Mouse (Mus musculus) ovary, postnatal 14 days (tissue): ENCODE measurements around the gene Armc8.
"Not testable (repeated sequence)": the region's sequence is repeated elsewhere in the genome, so short reads cannot be mapped to it uniquely, and the experiment has no call there.

Source experiments
- DNase-seq: peaks from one replicate; pipeline ENCODE4 v3.0.0; 2022; ENCODE audit warnings: low spot score

Armc8 gene

DNA sequence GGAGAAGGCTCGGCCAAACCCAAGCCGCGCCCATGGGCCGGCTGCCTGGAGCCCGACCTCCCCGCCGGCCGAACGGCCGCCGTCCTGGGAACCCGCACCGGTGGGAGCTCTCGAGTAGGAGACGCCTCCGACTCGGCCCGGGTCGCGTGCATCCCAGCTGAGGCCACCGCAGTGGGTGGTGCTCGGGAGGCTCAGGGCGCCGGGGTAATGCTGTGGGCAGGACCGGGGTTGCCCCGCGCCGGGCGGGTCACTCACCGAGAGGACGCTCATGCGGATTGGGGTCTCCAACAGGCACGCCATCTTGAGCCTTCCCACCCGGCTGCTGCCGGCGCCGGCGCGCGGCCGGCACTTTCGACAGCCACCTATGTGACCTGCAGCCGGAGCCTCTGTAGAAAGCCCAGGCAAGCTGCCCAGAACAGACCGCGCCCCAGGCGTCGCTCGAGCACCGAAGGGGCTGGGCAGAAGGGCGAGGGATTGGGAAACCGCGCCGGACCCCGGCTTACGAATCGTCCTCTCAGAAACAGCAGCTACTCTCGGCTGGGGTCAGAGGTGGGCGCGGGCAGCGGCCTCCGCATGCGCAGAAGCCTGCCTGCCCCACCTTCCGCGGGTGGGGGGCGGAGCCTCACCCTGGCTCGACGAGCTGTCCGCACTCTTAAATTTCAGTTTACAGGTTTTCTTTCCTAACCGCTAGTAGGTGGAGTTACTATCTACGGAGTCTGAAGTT is at the start of gene Armc8:
Gene Armc8 (minus strand): TSS at position 553 of the 724 bp plus-strand sequence.
- peak; percentile 89 for DNase-seq

DNA sequence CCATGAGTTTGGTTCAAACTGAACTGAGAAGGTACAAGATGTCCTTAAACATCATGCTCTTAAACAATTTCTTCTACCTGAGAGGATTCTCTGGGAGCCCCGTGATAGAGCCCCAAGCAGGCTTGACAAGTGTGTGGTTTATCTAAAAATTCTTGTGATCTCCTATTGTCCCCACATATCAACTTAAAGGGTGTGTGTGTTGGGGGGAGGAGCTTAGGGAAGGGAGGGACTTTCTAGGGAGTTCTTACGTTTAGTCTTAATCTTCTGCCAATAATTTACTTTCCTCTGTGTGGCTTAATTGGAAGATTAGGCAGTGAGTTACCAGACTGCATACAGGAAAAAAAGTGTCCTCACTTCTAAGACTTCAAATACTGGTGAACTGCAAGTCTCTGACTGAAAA is 43.5 kb upstream of the Armc8 start, which contains the start of gene A4gnt:
Gene A4gnt (plus strand): TSS at position 301 of the 400 bp plus-strand sequence.
- no peak for DNase-seq

GRCm38 (mm10) chr9:99603566-99603965 is 34.9 kb upstream of the Armc8 start:
- DNase-seq, result no peak

GRCm38 (mm10) chr9:99599127-99599526 is 30.4 kb upstream of the Armc8 start:
- not testable (repeated sequence) for DNase-seq

DNA sequence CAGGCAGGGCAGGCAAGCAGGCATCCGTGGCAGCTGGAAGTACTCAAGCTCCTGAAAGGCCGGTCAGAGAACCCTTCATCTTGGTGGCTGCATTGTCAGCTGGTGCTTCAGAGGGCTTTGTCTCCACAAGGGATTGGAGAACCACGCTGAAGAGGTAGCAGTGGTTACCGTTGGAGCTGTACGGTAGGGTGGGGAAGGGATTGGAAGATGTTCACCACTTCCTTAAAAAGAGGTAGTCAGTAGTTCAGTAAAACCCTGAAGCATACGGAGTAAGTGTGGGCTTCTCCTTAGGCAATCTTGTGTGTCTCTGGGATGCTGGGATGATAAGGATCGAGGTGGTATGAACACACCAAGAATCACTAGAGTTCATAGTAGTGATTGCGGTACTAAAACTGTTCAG is 22.4 kb upstream of the Armc8 start:
- DNase-seq, result no peak

DNA sequence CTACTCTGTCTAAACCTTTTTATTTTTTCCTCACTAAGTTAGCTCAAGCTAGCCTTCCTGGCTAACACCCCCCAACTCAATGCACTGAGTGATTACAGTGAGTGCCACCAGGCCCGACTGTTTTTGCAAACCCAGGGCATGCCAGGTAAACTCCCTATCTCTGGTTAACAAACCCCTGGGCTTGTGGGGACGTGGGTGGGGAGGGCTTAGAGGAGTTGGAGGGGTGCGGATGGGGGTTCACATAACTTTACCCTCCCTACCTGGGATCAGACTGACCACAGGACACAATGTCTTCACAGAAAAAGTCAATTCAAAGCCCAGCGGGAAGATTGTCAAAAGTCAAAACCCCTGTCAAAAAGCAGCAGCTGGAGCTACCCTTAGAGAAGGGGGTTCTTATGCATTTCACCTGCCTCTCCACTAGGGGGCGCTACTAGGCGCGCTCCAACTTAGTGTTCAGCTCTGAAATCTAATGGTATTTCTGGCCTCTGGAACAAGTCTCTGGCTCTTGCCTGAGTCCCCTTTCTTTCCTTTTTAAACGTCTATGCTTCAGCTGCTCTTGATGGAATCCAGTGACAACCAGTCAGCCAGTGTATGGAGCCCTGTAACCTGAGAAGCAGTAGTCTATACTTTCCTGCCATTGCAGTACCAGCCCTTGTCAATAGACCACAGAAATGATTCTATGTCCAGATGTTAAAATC is 19.0 kb upstream of the Armc8 start:
- peak; percentile 63 for DNase-seq

- peak; percentile 21 for DNase-seq
Observed at GRCm38 (mm10) chr9:99580655-99581054, 12.0 kb upstream of the Armc8 start.

GRCm38 (mm10) chr9:99575677-99576480 is 7.2 kb upstream of the Armc8 start, which contains the start of gene Dbr1:
Gene Dbr1 (plus strand): TSS chr9:99575799.
- peak; percentile 87 for DNase-seq

- no peak for DNase-seq
Observed at GRCm38 (mm10) chr9:99569071-99569397, 335 bp upstream of the Armc8 start.

DNA sequence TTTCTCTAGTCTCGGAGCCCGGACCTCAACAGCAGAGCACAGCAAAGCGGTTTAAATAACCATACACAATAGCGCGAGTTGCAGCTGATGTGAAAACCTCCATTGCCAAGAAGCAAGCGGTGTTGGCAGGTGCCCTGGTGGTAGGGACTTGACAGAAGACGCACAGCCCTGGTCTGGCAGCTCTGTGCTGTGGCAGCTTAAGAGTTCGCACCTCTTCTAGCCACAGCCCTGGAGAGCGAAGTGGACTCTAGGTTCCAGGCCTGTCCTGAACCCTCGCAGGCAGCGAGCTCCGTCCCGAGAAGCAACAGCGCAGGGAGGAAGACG is 714 bp downstream of the Armc8 start:
- DNase-seq, result no peak

DNA sequence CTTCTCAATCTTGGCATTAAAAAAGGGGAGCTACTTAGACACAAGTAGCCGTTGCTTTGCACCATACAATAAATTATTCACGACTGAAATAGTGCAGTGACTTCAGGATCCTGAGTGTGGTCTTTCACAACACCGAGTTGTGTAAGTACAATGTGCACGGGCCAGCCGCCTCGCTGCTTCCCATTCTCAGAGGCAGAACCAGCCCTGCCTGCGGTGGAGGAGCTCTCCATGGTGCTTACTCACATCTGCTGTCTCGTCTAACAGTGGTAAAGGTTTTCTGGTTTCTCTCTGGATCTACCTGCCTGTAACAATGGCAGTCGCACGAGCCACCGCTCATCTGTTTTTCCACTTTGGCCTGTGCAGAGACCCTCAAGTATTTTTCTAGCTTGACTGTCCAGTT is 5.0 kb downstream of the Armc8 start:
- peak; percentile 53 for DNase-seq

- DNase-seq, result no peak
Observed at GRCm38 (mm10) chr9:99560389-99560788, 8.3 kb downstream of the Armc8 start.

- no peak for DNase-seq
Observed at GRCm38 (mm10) chr9:99559557-99559904, 9.2 kb downstream of the Armc8 start.

DNA sequence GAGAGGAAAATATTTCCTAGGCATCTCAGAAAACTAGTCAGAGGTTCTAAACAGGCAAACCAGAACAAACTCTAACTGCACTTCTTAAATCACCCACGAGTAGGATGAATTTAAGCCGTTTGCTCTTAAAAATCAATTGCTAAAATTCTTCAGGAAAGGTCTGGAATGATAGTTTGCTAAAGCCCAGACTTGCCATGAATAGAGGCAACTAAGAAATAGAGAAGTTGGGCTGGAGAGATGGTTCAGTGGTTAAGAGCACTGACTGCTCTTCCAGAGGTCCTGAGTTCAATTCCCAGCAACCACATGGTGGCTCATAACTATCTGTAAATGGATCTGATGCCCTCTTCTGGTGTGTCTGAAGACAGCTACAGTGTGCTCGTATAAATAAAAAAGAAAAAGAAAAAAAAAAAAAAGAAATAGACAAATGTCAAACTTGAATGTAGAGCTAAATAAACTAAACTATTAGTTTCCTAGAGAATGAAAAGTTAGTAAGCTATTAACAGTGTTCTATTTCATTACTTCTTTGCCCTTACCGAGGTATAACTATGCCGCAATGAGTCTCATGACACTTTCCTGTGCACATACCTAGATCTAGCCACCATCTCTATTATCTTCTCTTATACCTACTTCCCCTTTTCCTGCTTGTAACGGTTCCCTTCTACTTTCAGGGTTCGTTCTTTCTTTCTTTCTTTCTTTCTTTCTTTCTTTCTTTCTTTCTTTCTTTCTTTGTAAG is 9.7 kb downstream of the Armc8 start:
- DNase-seq, result no peak

GRCm38 (mm10) chr9:99557580-99558300 is 11.0 kb downstream of the Armc8 start:
- no peak for DNase-seq

DNA sequence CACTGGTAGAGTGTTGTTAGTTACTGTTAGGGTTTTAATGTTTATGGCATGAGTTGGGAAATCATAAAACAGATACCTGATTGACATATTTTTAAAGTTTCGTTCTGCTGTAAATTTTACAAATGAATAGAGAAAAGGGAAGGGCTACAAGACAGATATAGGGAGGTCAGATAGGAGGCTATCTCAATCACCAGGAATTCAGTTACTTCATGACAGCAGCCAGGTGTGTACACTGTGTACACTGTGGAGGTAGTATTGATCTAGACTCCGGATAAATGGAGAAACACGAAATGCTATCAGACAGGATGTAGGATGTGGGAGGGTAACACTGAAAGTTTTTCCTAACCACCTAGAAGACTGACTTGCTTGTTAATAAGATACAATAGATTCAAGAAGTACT is 13.4 kb downstream of the Armc8 start:
- DNase-seq, result no peak

DNA sequence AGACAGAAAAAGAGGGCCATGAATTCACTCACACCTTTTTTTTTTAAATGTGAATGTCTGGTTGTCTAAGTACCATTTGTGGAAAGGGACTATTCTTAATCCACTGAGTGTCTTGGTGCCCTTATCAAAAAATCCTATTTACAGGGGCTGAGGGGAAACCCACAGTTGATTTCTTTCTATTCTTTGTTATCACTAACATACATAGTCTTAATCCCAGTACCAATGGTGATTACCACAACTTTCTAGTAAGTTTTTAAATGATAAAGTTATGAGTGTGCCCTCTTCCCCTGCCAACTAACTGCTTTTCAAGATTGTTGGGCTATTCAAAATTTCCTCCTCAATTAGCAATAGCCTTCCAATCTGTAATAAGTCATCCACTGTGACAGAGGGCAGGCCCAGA is 14.6 kb downstream of the Armc8 start:
- DNase-seq, result no peak

GRCm38 (mm10) chr9:99553049-99553448 is 15.7 kb downstream of the Armc8 start:
- DNase-seq, result no peak

- no peak for DNase-seq
Observed at GRCm38 (mm10) chr9:99552068-99552467, 16.6 kb downstream of the Armc8 start.

DNA sequence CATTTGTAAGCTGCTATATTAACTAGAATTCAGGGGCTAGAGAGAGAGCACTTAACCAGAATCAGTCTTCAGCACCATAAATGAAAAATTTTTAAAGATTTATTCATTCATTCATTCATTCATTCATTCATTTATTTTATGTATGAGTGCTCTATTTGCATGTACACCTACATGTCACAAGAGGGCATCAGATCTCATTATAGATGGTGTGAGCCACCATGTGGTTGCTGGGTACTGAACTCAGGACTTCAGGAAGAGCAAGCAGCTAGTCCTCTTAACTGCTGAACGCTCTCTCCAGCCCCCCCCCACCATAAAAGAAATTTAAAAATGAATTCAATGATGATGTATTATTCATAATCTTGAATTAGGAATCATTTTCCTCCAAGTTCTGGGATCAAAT is 22.4 kb downstream of the Armc8 start:
- DNase-seq, result no peak

- DNase-seq, result no peak
Observed at GRCm38 (mm10) chr9:99531865-99532264, 36.8 kb downstream of the Armc8 start.

DNA sequence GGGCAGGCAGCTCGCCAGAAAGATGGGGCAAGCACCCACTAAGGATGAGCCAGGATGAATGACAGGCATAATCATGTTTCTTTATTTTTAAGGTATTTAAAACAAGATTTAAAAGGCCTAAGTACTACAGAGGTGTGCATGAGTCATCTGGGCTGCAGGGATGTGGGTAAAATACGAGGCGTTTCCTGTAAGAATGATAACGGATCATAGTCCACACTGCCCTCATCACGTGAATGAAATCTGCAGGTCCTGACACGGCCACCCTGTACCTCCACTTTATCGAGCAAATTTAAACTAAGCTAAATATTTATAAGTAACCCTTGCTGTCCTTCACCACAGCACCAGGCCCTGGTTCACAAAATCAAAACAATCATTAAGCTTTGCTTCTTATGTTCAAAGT is 62.8 kb downstream of the Armc8 start:
- no peak for DNase-seq
